Mouse (Mus musculus) T-helper 1 cell (primary cell): Measurements from ENCODE around the gene Gm21983.

Experiments
- in situ Hi-C: fragments of 300-600 bp; cut with MboI, MseI; formaldehyde crosslinking; loops from one replicate; pipeline ENCODE4 v1.15.1; 2025; ENCODE audit warnings: high pct_unique_total_duplicates

The Gm21983 gene

DNA sequence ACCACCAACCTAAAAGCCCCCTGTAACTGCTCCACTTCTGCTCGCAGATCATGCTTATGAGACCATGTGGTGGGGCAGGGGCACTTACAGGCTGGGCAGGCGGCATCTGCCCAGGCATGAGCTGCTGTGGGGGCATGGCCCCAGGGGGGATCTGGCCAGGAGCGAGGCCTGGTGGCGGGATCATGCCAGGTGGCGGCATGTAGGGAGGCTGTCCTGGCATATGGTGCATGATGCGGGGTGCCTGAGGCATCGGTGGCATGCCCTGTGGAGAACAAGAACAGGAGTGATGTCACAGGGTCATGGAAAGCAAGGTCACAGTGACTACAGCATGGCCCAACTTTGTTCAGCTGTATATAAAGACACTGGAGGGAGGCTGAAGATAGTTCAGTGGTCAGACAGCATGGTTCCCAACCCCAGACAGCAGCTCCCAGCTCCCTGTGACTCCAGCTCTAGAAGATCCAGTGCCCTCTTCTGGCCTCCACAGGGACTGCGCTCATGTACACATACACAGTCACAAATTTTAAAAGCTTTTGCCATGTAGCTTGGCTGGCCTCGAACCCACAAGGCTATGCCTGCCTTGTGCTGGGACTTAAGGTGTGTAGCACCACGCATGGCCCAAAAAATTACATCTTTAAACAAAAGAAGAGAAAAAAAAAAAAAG lies 8.5 kb upstream of the Gm21983 start:
- in situ Hi-C loops, result loop anchor here (25.0 kb wide), 1 partner anchor 1452 kb away; no protein-coding TSS in a partner anchor

DNA sequence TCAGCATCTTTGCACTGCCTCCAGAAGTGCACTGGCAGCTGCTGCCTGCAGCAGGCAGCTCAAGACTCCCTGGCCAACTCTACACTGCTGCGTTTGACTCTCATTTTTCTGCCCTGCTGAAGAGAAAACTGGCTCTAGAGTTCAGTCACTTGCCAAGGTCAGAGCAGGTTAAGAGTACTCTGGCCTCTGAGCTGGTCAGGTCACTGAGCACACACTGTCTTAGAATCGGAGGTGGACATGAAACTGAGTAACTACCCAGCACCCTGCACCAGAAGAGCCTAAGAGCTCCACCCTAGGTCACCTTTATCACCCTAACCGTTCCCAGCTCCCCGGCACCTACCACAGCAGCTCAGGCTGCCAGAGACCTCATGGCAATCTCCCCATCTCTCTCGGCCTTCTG lies 5.1 kb upstream of the Gm21983 start:
- in situ Hi-C loops, result loop anchor here (25.0 kb wide), 1 partner anchor 1449 kb away; no protein-coding TSS in a partner anchor

GRCm38 (mm10) chr7:27184964-27185363 lies 4.1 kb upstream of the Gm21983 start:
- in situ Hi-C loops, result loop anchor here (25.0 kb wide), 1 partner anchor 1448 kb away; no protein-coding TSS in a partner anchor

DNA sequence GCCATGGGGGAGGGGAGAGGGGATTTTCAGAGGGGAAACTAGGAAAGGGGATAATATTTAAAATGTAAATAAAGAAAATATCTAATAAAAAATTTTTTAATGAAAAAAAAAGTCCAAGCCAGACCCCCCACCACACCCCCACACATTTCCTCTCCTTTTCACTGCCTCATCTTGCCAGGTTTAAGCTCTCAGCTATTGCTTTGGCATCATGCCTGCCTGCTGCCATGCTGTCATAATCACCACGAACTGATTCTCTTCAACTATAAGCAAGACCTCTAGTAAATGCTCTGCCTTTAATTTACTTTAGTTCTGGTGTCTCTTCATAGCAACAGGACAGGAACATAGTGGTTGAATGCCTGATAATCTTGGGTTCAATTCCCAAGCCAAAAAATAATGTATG lies 1.6 kb upstream of the Gm21983 start:
- in situ Hi-C loops, result loop anchor here (25.0 kb wide), 1 partner anchor 1445 kb away; no protein-coding TSS in a partner anchor

GRCm38 (mm10) chr7:27180036-27180435 lies 850 bp downstream of the Gm21983 start:
- in situ Hi-C loops, result loop anchor here (25.0 kb wide), 1 partner anchor 1443 kb away; no protein-coding TSS in a partner anchor

DNA sequence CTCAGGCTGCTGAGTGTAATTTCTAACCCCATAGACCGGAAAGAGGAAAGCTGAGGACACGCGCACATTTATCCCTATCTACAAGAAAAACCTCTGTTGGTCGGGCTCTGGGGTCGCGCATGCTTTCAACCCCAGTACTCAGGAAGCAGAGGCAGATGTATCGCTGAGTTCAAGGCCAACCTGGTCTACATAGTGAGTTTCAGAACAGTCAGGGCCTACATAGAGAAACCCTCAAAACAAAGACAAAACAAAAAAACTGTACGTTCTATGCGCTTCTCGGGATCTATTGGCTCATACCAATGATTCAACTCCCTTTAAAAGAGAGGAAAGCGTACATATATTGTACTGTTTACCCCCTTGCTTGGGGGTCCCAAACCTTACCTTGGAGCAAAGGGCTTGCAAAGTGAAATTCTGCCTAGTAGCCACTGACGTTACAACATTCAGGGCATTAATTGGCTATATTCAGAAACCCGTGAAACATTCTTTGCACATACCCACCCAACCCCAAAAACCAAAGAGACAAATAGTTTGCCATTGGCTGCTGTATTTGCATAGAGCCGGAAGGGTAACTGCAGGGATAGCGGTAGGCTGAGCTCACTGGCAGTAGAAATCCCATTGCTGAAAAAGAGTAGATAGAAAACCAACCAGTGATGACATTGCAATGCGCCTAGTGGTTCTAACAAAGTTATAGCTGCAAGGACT lies 1.5 kb downstream of the Gm21983 start:
- in situ Hi-C loops, result loop anchor here (25.0 kb wide), 1 partner anchor 1442 kb away; no protein-coding TSS in a partner anchor

GRCm38 (mm10) chr7:27178324-27179216 lies 2.3 kb downstream of the Gm21983 start, which contains the start of gene Rab4b:
Gene Rab4b, minus strand, starts transcription at chr7:27178896.
- in situ Hi-C loops, result loop anchor here (25.0 kb wide), 1 partner anchor 1441 kb away; no protein-coding TSS in a partner anchor

DNA sequence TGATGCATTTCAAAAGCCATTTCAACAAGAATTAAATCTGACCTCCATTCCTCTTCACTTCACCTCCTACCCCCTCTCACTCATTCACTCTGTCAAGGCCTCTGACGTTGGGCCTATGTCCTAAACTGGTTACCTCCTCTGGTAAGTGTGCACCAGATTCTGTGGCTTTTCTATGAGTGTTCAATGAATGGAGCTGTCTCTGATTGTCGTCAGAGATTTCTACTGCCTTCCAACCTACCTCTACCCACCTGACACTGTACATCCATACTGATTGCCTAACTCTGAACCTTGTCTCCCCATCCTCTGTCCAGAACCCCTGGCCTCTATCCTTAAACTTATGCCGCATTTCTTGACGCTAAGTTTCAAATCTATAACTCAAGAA lies 3.0 kb downstream of the Gm21983 start:
- in situ Hi-C loops, result loop anchor here (25.0 kb wide), 1 partner anchor 1441 kb away; no protein-coding TSS in a partner anchor

DNA sequence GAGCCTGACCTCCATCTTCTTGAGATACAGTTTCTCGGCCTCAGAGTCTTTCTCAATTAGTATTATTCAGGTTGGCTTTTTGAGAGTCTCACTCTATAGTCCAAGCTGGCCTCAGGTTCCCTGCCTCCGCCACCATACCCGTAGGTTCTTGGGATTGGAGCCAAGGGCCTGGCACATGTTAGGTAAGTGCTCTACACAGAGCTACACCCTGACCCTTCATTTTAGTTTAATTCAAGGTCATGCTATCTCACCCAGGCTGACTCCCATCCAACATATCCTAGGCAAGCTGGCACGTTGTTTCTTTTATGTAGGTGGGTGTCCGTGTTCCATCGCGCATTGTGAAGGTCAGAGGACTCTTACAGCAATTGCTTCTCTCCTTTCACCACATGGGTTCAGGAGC lies 6.0 kb downstream of the Gm21983 start:
- in situ Hi-C loops, result loop anchor here (25.0 kb wide), 1 partner anchor 1438 kb away; no protein-coding TSS in a partner anchor

DNA sequence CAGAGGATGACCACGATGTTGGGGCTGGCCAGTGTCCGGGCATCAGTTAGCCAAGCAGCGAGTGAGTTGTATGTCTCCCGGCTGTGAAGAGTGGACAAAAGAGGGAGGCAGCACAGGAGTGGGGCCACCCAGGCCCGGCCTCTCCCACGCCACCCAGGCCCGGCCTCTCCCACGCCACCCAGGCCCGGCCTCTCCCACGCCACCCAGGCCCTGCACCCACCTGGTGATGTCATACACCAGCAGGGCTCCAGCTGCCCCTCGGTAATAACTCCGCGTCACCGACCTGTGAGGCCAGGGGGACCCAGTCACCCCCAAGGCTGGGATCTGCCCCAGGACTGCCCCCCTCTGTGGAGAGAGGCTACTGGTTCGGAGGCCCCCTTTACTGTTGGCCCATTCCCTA lies 6.4 kb downstream of the Gm21983 start:
- in situ Hi-C loops, result no loop called here

GRCm38 (mm10) chr7:27170981-27171380 lies 9.9 kb downstream of the Gm21983 start:
- in situ Hi-C loops, result no loop called here

- in situ Hi-C loops, result no loop called here
Observed at GRCm38 (mm10) chr7:27168371-27168770, 12.5 kb downstream of the Gm21983 start.

GRCm38 (mm10) chr7:27167475-27168094 lies 13.3 kb downstream of the Gm21983 start:
- in situ Hi-C loops, result no loop called here

GRCm38 (mm10) chr7:27166614-27167474 lies 14.0 kb downstream of the Gm21983 start, which contains the start of gene Egln2:
Gene Egln2, minus strand, starts transcription at chr7:27166802.
- in situ Hi-C loops, result no loop called here

- in situ Hi-C loops, result no loop called here
Observed at GRCm38 (mm10) chr7:27166229-27166613, 14.7 kb downstream of the Gm21983 start.

GRCm38 (mm10) chr7:27165696-27166095 lies 15.2 kb downstream of the Gm21983 start:
- in situ Hi-C loops, result no loop called here

DNA sequence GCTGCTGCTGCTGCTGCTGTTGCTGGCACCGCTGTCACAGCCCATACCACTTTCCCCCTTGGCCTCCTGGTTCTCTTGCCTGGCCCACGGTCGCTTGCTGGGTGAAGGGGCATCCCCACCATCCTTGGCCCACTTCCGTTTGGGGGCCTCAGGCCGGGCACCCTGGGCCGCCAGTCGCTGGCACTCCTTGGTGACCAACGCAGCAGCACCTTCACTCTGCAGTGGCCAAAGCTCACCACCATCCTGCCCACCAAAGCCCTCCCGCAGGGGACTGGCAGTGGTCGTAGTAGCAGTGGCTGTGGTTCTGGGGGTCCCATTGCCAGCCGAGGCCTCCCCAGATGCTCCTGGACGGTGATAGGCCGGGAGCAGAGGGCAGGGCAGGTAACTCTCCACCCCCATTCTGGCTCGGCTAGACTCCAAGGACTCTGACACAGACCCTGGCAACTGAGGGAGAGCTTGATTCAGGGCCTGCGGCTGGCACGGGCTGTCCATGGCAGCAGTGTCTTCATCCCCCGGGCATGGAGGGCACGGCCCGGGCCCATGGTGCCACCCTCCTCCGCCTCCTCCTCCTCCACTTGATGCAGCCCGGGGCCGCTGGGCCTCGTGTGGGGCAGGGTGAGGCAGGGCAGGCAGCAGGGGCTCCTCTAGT lies 15.8 kb downstream of the Gm21983 start:
- in situ Hi-C loops, result no loop called here

GRCm38 (mm10) chr7:27164112-27164947 lies 16.6 kb downstream of the Gm21983 start:
- in situ Hi-C loops, result no loop called here

DNA sequence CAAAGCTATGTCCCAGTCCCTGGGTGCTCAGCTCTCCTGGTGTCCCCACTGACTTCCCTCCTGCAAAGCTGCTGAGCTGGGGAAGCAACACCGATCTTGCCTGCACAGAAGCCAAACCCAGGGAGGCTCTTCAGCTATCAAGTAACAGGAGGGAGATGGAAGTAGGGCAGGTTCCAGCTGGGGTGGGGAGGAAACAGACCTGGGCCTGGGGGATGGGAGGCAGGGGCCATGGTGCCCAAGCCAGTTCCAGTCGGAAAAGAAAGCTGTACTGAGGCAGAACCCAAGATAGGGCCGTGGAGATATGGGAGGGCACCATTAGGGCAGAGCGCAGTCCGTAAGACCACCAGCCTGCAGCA lies 17.5 kb downstream of the Gm21983 start:
- in situ Hi-C loops, result no loop called here
